Mouse (Mus musculus) embryonic facial prominence, embryonic 14.5 days (tissue): Measurements from ENCODE around the gene Ptpra. TPM values are rescaled to one million over a fixed set of nuclear protein-coding genes. Genes with fewer than 3 reads are reported as not detected.
"Not testable (repeated sequence)": the region's sequence is repeated elsewhere in the genome, so short reads cannot be mapped to it uniquely, and the experiment has no call there.

ENCODE experiments used
- ATAC-seq: fragments of 200-750 bp; cut with Nextera tagmentation; 2 replicates; pipeline ENCODE4 v1.8.0; 2017; ENCODE audit warnings: low read depth, moderate number of reproducible peaks, moderate TSS enrichment
- DNase-seq: peaks from one replicate; pipeline ENCODE4 v3.0.0-alpha.2; 2015; ENCODE audit warnings: low spot score
- H3K27ac ChIP-seq: fragments of 300-500 bp; sonication (generic); replicated peaks from 2 replicates; pipeline ENCODE4 v1.5.1; 2014; ENCODE audit warnings: low read depth, mild to moderate bottlenecking, low read length, moderate library complexity
- H3K27me3 ChIP-seq: fragments of 300-500 bp; sonication (generic); replicated peaks from 2 replicates; pipeline ENCODE4 v1.6.1; 2014; ENCODE audit warnings: low read length; ENCODE audit not compliant: control insufficient read depth, insufficient read depth
- H3K36me3 ChIP-seq: fragments of 300-500 bp; sonication (generic); 2 replicates; pipeline ENCODE4 v1.6.1; 2014; ENCODE audit warnings: low read length, mixed read lengths; ENCODE audit not compliant: control insufficient read depth, insufficient read depth
- H3K4me1 ChIP-seq: fragments of 300-500 bp; sonication (generic); 2 replicates; pipeline ENCODE4 v1.6.1; 2014; ENCODE audit warnings: antibody characterized with exemption, low read length; ENCODE audit not compliant: control insufficient read depth, insufficient read depth
- H3K4me2 ChIP-seq: fragments of 300-500 bp; sonication (generic); 2 replicates; pipeline ENCODE4 v1.6.1; 2014; ENCODE audit warnings: low read depth, mild to moderate bottlenecking, low read length, moderate library complexity, mixed read lengths
- H3K4me3 ChIP-seq: fragments of 300-500 bp; sonication (generic); 2 replicates; pipeline ENCODE4 v1.5.1; 2014; ENCODE audit warnings: low read depth, mild to moderate bottlenecking, low read length
- H3K9ac ChIP-seq: fragments of 300-500 bp; sonication (generic); 2 replicates; pipeline ENCODE4 v1.6.1; 2014; ENCODE audit warnings: low read depth, mild to moderate bottlenecking, low read length, moderate library complexity, mixed read lengths
- H3K9me3 ChIP-seq: fragments of 300-500 bp; sonication (generic); 2 replicates; pipeline ENCODE4 v1.6.1; 2016; ENCODE audit warnings: low read length; ENCODE audit not compliant: control insufficient read depth
- whole genome bisulfite sequencing: fragments of 180-500 bp; shearing (Covaris S2); extraction: QIAGEN DNeasy Blood & Tissue Kit; methylation state at CpG from one replicate; pipeline ENCODE4 v1.1.7; 2014; 5-methylcytosine and 5-hydroxymethylcytosine counted together
- polyA plus RNA-seq: library from polyadenylated mRNA; unstranded; fragments of >200 nt; fragmentation: Nextera tagmentation; extraction: Ambion mirVana; gene quantifications from 2 replicates; pipeline ENCODE4 v1.2.1, GENCODE M21; 2014

Gene Ptpra
- polyA plus RNA-seq, 1 experiment from 2014 or later: 111 TPM

DNA sequence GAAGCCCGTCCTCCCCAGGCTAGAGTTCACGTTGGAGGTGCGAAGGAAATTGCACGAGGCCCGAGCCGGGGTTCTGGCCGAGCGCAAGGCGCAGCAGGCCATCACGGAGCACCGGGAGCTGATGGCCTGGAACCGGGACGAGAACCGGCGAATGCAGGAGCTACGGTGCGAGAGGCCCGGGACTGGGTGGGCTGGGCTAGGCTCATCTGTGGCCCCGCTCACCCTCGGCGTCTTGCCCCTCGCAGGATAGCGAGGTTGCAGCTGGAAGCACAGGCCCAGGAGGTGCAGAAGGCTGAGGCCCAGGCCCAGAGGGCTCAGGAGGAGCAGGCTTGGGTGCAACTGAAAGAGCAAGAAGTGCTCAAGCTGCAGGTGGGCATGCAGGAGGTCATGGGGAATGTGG, 114.0 kb downstream of the Ptpra start:
- Histone ChIP-seq H3K27ac (no peak overlapping the region), H3K9me3 (no peaks in the 10 kb centered on the region), H3K9ac (peak overlapping the region; percentile 89), H3K36me3 (peaks cover 25% of the 10 kb centered on the region), H3K4me3 (peak overlapping the region; percentile 91), H3K27me3 (no peaks in the 10 kb centered on the region), H3K4me2 (peak overlapping the region; percentile 87), H3K4me1 (peaks cover 9% of the 10 kb centered on the region)
- ATAC-seq: peak; percentile 5
- WGBS: 1% methylated on average over 17 of the region's 23 CpGs
- no peak for DNase-seq

DNA sequence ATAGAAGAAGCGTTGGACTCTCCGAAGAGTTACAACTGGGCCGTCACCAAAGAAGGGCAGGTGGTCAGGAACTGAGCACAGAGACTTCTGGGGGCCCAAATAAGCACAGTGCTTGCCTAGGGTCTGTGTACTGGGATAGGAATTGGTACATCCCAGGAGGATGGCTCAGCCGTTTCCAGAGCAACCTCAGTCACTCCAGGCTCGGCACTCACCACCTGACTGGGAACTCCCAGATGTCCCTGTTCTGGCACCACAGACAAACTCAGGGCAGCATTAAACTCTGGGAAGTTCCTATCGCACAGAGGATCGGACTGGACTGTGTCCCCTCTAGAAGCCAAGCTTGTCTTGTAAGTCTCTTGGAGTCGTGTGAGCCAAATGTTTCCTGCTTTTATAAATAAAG, 114.9 kb downstream of the Ptpra start:
- Histone ChIP-seq H3K9me3 (no peaks in the 10 kb centered on the region), H3K9ac (0 out of 2 replicates have a peak overlapping the region, but pooled peaks have one; percentile 89), H3K27ac (no peak overlapping the region), H3K4me1 (peaks cover 9% of the 10 kb centered on the region), H3K4me3 (peak overlapping the region; percentile 91; the same call in 1 of the 2 replicates), H3K27me3 (no peaks in the 10 kb centered on the region), H3K4me2 (peak overlapping the region; percentile 87), H3K36me3 (peaks cover 25% of the 10 kb centered on the region)
- DNase-seq (no peak), ATAC-seq (no peak)
- 81% methylated on average over 8 of the region's 8 CpGs for WGBS

DNA sequence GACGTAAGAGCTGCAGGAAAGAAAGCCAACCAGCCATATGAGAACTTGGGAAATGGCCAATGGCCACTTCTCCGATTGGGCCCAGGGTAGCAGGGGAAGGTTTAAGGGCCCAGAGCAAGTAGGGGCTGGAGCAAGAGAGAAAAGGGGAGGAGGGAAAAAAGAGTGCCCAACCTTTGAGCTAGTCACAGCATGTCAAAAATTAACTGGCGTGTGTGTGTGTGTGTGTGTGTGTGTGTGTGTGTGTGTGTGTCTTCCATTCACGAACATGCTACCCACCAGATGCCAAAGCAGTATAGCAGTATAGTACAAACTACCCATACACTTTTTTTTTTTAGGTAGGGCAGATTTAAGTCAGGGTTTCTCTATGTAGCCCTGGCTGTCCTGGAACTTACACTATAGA, 118.8 kb downstream of the Ptpra start:
- H3K4me2 ChIP-seq: no peak overlapping the region
- no peaks in the 10 kb centered on the region for H3K27me3 ChIP-seq
- H3K9ac ChIP-seq: no peak overlapping the region
- ATAC-seq (no peak), DNase-seq (no peak)
- peaks cover 25% of the 10 kb centered on the region for H3K36me3 ChIP-seq
- no peaks in the 10 kb centered on the region for H3K9me3 ChIP-seq
- WGBS: 64% methylated on average over 4 of the region's 4 CpGs
- no peak overlapping the region for H3K27ac ChIP-seq
- no peak overlapping the region for H3K4me3 ChIP-seq
- H3K4me1 ChIP-seq: peaks cover 9% of the 10 kb centered on the region

DNA sequence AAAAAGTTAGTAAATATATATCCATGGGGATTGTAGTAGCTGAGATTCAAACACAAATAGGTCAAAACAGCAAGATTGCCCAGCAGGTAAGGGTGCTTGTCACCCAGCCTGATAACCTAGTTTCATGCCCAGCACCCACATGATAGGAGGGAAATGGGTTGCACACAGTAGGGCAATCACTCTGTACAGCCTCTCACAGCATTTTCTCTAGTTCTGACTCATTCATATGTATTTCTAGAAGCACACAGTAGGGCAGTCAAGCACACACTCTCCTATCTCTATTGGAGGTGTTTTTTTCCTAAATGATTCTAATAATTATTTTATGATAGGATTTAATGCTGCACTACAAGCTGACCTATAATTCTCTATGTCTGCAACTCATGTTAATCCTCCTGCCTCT, 119.8 kb downstream of the Ptpra start:
- ATAC-seq (no peak), DNase-seq (no peak)
- H3K4me1 ChIP-seq: peaks cover 2% of the 10 kb centered on the region; the same call in 1 of the 2 replicates
- H3K9me3 ChIP-seq: no peaks in the 10 kb centered on the region
- H3K4me3 ChIP-seq: no peak overlapping the region
- peaks cover 3% of the 10 kb centered on the region; the same call in 1 of the 2 replicates for H3K27me3 ChIP-seq
- H3K9ac ChIP-seq: no peak overlapping the region
- H3K27ac ChIP-seq: no peak overlapping the region
- peaks cover 22% of the 10 kb centered on the region for H3K36me3 ChIP-seq
- no peak overlapping the region for H3K4me2 ChIP-seq

DNA sequence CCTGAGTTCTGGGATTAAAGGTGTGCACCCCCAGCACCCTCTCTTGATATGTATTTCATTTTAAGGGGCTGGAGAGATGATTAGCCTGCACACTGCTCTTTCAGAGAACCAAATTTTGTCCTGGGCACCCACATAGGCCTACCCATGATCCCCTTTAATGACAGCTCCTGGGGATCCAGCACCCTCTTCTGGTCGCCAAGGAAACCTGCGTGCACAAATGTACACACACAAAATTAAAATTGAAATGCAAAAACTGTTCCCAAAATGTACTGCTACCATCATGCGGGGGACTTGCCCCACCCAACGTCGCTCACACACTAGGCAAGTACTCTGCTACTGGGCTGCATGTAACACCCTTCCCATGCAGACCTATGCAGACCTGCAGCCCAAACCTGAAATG, 124.9 kb downstream of the Ptpra start:
- WGBS: 84% methylated on average over 5 of the region's 5 CpGs
- peaks cover 53% of the 10 kb centered on the region for H3K27me3 ChIP-seq

DNA sequence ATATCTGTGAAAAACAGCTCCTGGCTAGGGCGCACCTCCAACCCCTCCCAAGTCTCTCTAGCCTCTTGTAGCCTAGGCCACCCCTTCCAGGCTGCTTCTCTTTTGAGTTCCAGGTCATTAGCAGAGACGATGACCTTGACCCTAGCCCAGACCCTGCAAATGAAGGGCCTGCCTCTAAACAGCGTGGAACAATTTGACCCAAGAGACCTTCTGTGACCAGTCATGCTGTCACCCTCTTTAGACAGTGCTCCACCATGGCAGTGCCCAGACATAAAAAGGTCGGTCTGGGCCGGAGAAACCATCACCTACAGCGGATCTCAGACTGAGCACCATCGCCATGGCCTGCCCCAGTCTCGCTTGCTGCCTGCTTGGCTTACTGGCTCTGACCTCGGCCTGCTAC, 125.8 kb downstream of the Ptpra start, which contains the start of gene Oxt:
Oxt (plus strand) TSS at position 301 of the 400 bp plus-strand sequence.
- peak within 1 kb of the TSS; percentile 57 for H3K4me2 ChIP-seq
- no peak within 1 kb of the TSS for H3K27ac ChIP-seq
- DNase-seq (no peak), ATAC-seq (no peak)
- H3K27me3 ChIP-seq: peaks cover 62% of the 10 kb centered on the region
- H3K9me3 ChIP-seq: no peaks in the 10 kb centered on the region
- WGBS: 42% methylated on average over 8 of the region's 9 CpGs
- H3K4me3 ChIP-seq: peak within 1 kb of the TSS; percentile 36
- no peaks in the 10 kb centered on the region for H3K36me3 ChIP-seq
- 0 out of 2 replicates have a peak, but pooled peaks cover 5% of the 10 kb centered on the region for H3K4me1 ChIP-seq
- peak within 1 kb of the TSS; percentile 42; the same call in 1 of the 2 replicates for H3K9ac ChIP-seq

More for the DNA sequence above, 124.9 kb downstream of the Ptpra start:
- H3K9ac ChIP-seq: no peak overlapping the region
- no peak overlapping the region for H3K27ac ChIP-seq
- ATAC-seq (no peak), DNase-seq (no peak)
- 0 out of 2 replicates have a peak, but pooled peaks cover 5% of the 10 kb centered on the region for H3K4me1 ChIP-seq
- H3K9me3 ChIP-seq: no peaks in the 10 kb centered on the region
- no peaks in the 10 kb centered on the region for H3K36me3 ChIP-seq
- H3K4me3 ChIP-seq: no peak overlapping the region
- no peak overlapping the region for H3K4me2 ChIP-seq

DNA sequence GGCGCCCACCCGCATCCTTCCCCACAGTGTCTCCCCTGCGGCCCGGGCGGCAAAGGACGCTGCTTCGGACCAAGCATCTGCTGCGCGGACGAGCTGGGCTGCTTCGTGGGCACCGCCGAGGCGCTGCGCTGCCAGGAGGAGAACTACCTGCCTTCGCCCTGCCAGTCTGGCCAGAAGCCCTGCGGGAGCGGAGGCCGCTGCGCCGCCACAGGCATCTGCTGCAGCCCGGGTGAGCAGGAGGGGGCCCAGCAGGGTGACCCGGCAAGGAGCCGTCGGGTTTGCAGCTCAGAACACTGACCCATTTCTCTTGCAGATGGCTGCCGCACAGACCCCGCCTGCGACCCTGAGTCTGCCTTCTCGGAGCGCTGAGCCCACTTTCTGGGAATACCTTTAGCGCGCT, 126.5 kb downstream of the Ptpra start:
- H3K27ac ChIP-seq, H3K36me3 ChIP-seq, DNase-seq, H3K9me3 ChIP-seq, ATAC-seq, H3K4me1 ChIP-seq: not testable (repeated sequence)
- peaks cover 69% of the 10 kb centered on the region for H3K27me3 ChIP-seq
- under 1% methylated on average over 22 of the region's 32 CpGs for WGBS
- H3K4me2 ChIP-seq: peak overlapping the region; percentile 57
- H3K4me3 ChIP-seq: peak overlapping the region; percentile 36
- H3K9ac ChIP-seq: peak overlapping the region; percentile 42; the same call in 1 of the 2 replicates

DNA sequence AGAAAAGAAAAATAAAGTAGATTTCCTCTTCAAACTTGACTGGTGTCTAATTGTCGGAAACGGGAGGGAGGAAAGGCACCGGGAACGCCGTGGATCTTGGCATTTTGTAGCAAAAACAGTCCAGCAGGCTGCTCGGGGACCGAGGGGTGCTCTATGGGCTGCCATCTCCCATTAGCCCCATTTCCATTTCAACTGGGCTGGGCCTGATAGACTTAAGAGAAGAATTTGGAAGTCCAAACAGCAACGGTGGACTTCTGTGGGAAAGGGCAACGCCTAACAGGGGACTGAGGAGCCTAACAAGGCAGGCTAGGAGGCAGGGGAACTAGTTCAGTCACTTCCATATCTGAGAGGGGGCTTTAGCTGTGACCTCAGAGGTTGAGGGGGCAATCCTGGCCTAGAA, 126.9 kb downstream of the Ptpra start:
- 0 out of 2 replicates have a peak, but pooled peaks cover 5% of the 10 kb centered on the region for H3K4me1 ChIP-seq
- peak overlapping the region; percentile 57 for H3K4me2 ChIP-seq
- DNase-seq (no peak), ATAC-seq (no peak)
- H3K36me3 ChIP-seq: no peaks in the 10 kb centered on the region
- H3K9ac ChIP-seq: no peak overlapping the region
- peak overlapping the region; percentile 36 for H3K4me3 ChIP-seq
- no peaks in the 10 kb centered on the region for H3K9me3 ChIP-seq
- H3K27me3 ChIP-seq: peaks cover 73% of the 10 kb centered on the region
- no peak overlapping the region for H3K27ac ChIP-seq
- WGBS: 3% methylated on average over 9 of the region's 9 CpGs

DNA sequence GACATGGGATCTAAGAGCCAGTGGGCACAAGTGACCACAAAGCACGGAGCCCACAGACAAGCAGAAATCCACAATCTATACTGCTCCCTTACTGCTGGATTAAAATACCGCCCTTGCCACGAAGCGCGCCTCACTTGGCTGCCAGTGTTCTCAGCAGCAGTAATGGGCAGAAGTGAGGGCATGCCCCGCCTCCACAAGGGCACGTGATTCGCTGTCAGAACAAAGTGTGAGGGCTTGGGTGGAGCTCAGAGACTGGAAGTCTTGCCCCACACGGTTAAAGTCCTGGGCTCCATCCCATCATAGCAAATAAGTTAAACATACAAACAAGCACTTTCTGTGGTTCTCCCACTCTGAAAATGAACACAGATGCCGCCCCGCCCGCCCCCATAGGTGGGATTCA, 127.6 kb downstream of the Ptpra start:
- WGBS: 3% methylated on average over 9 of the region's 12 CpGs
- peaks cover 80% of the 10 kb centered on the region for H3K27me3 ChIP-seq
- no peak for DNase-seq
- no peaks in the 10 kb centered on the region for H3K36me3 ChIP-seq
- H3K9me3 ChIP-seq: no peaks in the 10 kb centered on the region
- H3K9ac ChIP-seq: no peak overlapping the region
- H3K27ac ChIP-seq: no peak overlapping the region
- 0 out of 2 replicates have a peak, but pooled peaks cover 5% of the 10 kb centered on the region for H3K4me1 ChIP-seq
- H3K4me3 ChIP-seq: peak overlapping the region; percentile 17
- no peak for ATAC-seq
- peak overlapping the region; percentile 57; the same call in 1 of the 2 replicates for H3K4me2 ChIP-seq
